Mouse (Mus musculus): ENCODE measurements around the gene Ccdc60. TPM values are rescaled to one million over a fixed set of nuclear protein-coding genes. Genes with fewer than 3 reads are reported as not detected.

Ccdc60 gene
- total and polyA plus RNA-seq, 3 experiments, result not detected

- no peaks in the 10 kb centered on the region for H3K79me2 ChIP-seq (ENCODE audit: control insufficient read depth, insufficient read depth, low read length, poor library complexity)
- no peaks in the 10 kb centered on the region for H3K4me1 ChIP-seq (ENCODE audit: control insufficient read depth in 1 of 2, insufficient read depth in 2 of 2, low read length in 2 of 2)
- H3K27ac ChIP-seq (ENCODE audit: control insufficient read depth, low read depth, low read length), result no peak overlapping the region
- TF ChIP-seq CHD1 (IDR thresholded peaks at IDR 0.05; ENCODE audit: low read depth, low read length) (no peak), BHLHE40 (IDR thresholded peaks at IDR 0.05; ENCODE audit: borderline replicate concordance, low read depth, low read length) (no peak), MAX (IDR thresholded peaks at IDR 0.05; ENCODE audit: low read length) (no peak), USF2 (IDR thresholded peaks at IDR 0.05; ENCODE audit: borderline replicate concordance in 1 of 2, insufficient read depth in 1 of 2, low read depth in 1 of 2, low read length in 2 of 2) (no peak), NRF1 (IDR thresholded peaks at IDR 0.05; ENCODE audit: insufficient read depth, low read depth, low read length, poor library complexity, severe bottlenecking) (no peak), ETS1 (IDR thresholded peaks at IDR 0.05; ENCODE audit: low read depth, low read length) (no peak), TBP (IDR thresholded peaks at IDR 0.05; ENCODE audit: low read depth, low read length) (no peak), GABPA (IDR thresholded peaks at IDR 0.05; ENCODE audit: low read depth, low read length) (no peak), TAL1 (IDR thresholded peaks at IDR 0.05; ENCODE audit: low read length) (no peak), USF1 (IDR thresholded peaks at IDR 0.05; ENCODE audit: low read depth, low read length) (no peak), SMC3 (IDR thresholded peaks at IDR 0.05; ENCODE audit: low read depth, low read length) (no peak), ZC3H11A (IDR thresholded peaks at IDR 0.05; ENCODE audit: low read depth, low read length) (no peak), MAZ (IDR thresholded peaks at IDR 0.05; ENCODE audit: low read depth, low read length) (no peak), MAFK (IDR thresholded peaks at IDR 0.05; ENCODE audit: borderline replicate concordance, low read depth, low read length) (no peak), GATA1 (IDR thresholded peaks at IDR 0.05; ENCODE audit: low read depth, low read length) (no peak), HCFC1 (IDR thresholded peaks at IDR 0.05; ENCODE audit: low read depth, low read length) (no peak)
- no peak for DNase-seq (ENCODE audit: low read depth, low spot score)
- no peaks in the 10 kb centered on the region for H3K27me3 ChIP-seq (ENCODE audit: control insufficient read depth in 1 of 2, insufficient read depth in 2 of 2, low read length in 2 of 2)
- H3K36me3 ChIP-seq (ENCODE audit: control insufficient read depth in 1 of 2, insufficient read depth in 2 of 2, low read length in 2 of 2), result no peaks in the 10 kb centered on the region
- no peak overlapping the region for H3K9ac ChIP-seq (ENCODE audit: control insufficient read depth, low read depth, low read length, poor library complexity, severe bottlenecking)
- no peak overlapping the region for H3K4me3 ChIP-seq (ENCODE audit: control insufficient read depth in 1 of 2, insufficient read depth in 1 of 2, low read depth in 2 of 2, low read length in 2 of 2)
- H3K9me3 ChIP-seq (replicated peaks; ENCODE audit: insufficient read depth, low read length), result no peaks in the 10 kb centered on the region
Observed at GRCm38 (mm10) chr5:116280518-116280917, 8.3 kb downstream of the Ccdc60 start.

DNA sequence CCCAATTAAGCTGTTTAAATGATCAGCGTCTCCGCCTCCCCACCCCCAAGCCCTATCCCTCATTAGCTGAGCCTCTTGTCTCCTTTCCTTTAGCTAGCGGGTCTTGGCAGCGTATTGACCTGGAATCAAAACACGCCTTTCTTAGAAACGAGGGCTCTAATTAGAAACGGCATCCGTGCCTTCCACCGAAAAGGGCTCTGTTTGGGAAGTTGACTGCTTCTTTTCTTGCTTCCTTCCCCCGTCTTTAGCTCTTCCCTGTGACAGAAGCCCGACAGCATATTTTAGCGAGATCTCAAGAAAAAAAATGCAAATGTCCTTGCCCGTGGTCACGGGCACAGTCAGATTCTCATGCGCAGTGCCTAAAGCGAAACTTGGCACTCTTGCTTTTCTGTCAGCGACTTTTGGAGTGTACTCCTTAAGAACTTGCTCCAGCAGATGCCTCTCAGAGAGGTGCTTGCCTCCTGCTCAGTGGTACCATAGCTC, 10.3 kb downstream of the Ccdc60 start:
- Histone ChIP-seq H3K27ac (ENCODE audit: control insufficient read depth, low read depth, low read length) (no peak overlapping the region), H3K9ac (ENCODE audit: control insufficient read depth, low read depth, low read length, poor library complexity, severe bottlenecking) (no peak overlapping the region), H3K36me3 (ENCODE audit: control insufficient read depth in 1 of 2, insufficient read depth in 2 of 2, low read length in 2 of 2) (no peaks in the 10 kb centered on the region), H3K4me1 (ENCODE audit: control insufficient read depth in 1 of 2, insufficient read depth in 2 of 2, low read length in 2 of 2) (no peaks in the 10 kb centered on the region), H3K9me3 (replicated peaks; ENCODE audit: insufficient read depth, low read length) (no peaks in the 10 kb centered on the region), H3K27me3 (ENCODE audit: control insufficient read depth in 1 of 2, insufficient read depth in 2 of 2, low read length in 2 of 2) (no peaks in the 10 kb centered on the region), H3K4me3 (ENCODE audit: control insufficient read depth in 1 of 2, insufficient read depth in 1 of 2, low read depth in 2 of 2, low read length in 2 of 2) (no peak overlapping the region), H3K79me2 (ENCODE audit: control insufficient read depth, insufficient read depth, low read length, poor library complexity) (no peaks in the 10 kb centered on the region)
- TF ChIP-seq NRF1 (IDR thresholded peaks at IDR 0.05; ENCODE audit: insufficient read depth, low read depth, low read length, poor library complexity, severe bottlenecking), result no peak
- no peak for TF ChIP-seq MYB (IDR thresholded peaks at IDR 0.05; ENCODE audit: low read depth, low read length)
- DNase-seq (ENCODE audit: low read depth, low spot score), result no peak

All from MEL (cell line).